Mouse (Mus musculus) layer of hippocampus, postnatal 14 days (tissue): ENCODE measurements at regions not wholly inside any gene's neighbourhood (a gene's known extent, or its start where the extent isn't known, plus 50 kb on each side); places are given as distances from the start of the nearest gene placed in this dataset.
"Not testable (repeated sequence)": the region's sequence is repeated elsewhere in the genome, so short reads cannot be mapped to it uniquely, and the experiment has no call there.

Experiments used
- DNase-seq, 2 experiments: peaks; one replicate each; pipeline ENCODE4 v3.0.0; 2021 to 2022; ENCODE audit warnings: low spot score in 2 of 2, mixed read lengths in 1 of 2

DNA sequence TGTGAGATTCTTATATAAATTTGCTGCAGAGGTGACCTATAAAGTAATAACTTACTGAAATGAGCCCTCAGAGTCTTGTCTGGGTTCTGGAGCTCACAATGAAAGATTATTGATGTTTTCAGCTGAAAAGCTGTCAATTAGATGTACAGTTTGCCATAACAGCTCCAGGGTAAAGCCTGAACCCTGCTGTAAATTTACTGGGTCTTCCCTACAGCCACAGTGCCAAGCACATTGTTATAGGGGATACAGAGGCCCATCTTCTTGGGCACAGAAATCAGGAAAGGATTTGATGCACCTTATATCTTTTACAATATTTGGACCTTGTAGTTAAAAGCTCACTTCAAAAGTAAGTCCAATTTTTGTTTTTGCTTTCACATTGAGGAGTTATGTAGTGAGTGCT, 628.0 kb downstream of the Cdh9 start:
- DNase-seq, result no peak

DNA sequence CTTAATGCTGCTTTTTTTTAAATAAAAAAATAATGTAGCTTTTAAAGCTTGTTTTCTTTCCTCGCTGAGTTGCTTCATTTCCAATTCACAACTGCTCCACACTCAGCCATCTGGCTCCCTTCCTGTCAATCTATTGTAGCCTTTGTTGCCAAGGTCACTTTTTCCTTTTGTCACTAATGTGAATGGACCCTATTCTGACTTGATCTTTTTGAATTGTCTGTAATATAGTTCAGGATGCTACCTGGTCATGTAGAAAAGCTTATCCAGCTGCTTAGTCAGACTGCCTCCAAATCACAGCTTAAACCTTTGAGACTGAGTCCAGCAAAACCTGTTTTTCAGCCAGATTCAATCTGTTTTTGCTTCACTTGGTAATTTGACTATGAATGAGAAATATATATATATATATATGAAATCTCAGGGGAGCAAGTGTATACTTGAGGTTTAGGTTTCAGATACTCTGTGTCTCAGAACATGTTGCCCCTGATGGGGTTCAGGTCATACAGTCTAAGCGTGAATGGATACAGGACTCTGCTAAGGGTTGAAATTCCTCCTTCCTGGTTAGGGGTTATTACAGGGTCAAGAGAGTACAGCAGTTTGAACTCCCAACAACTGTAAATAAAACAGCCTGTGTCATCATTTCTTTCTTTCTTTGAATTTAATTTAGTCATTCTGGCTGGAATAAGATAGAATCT, 628.7 kb downstream of the Cdh9 start:
- peak in 1 of 2 experiments; percentile 0 for DNase-seq

DNA sequence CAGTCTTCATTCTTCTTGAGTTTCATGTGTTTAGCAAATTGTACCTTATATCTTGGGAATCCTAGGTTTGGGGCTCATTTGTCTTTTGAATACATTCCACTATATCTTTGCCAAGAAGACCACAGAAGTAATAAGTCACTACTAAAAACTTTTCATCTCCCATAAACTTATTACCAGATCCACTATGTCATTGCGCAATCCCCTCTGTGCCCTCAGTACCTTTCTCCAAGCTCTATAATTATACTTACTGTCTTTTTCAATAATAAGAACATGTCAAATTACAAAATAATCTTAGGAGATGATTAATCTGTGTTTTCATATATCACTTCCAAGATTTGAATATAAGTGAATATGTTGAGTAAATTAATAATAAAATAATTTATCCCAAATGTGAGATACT, 676.1 kb downstream of the Cdh9 start:
- DNase-seq, result no peak

DNA sequence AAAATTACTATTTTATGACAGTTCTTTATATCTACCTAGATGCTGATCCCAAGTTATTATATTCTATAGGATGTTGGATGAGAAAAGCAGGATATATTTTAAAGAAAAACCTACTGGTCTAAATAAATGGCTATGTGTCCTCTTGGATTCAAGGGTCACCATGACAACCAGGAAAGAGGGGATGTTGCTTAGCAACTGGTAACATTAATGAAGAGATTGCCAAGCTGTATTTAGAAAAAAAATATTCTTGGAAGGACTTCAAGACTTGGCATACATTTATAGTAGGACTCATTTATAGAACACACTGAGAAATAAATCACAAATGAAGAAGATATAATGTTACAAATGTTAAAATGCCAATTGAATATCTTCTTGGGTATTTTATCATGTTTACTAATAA, 699.2 kb downstream of the Cdh9 start:
- peak in 1 of 2 experiments; percentile 12 for DNase-seq

DNA sequence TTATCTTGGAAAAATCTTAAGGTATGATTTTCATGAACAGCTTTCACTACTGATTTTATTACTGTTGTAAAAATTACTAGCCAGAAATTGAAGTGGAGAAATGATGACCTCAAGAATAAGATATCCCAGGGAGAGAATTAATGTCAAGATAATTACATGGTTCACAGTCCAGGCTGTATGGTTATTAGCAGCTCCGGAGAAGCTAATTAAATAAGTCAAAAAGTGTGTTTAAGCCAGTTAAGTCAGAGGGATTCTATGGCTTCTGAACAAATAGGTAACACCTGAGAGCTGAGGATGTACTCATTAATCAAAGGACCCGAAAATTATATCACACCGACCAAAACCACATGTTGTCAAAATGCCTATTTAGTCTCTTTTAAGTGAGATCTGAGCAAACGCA, 703.3 kb downstream of the Cdh9 start:
- DNase-seq, result no peak

DNA sequence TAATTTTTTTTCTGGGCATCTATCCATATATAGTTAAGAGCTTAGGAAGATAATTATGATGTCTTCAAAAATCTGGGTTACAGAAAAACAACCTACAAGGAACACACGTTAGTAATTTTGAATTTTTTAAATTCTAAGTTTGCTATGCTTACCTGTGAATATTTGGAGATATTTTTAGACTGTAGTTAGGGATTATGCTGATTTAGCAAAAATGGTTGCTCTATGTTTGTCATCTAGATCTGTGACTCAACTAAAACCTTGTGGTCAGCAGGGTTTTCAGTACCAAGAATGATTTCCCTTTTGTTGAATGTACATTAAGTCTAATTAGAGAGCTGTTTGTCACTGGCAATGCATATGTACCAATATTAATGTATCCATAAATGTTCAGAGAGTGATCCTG, 707.3 kb downstream of the Cdh9 start:
- no peak for DNase-seq

DNA sequence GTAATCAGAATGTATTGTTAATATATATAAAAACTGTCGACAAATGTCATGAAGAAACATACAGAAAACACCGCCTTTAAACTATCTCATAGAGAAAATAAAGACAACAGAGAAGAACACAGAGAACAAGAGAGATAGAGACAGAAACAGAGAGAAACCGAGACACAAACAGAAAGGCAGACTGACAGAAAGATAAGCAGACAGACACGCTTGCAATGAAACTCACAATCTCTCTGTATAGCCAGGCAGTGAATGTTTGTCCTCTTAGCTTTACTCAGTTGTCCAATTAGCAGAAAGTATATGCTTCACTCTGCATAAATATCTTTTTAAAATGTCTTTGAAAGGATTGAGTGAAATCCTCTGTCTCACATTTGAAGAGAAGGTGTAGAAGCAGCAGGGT, 719.7 kb downstream of the Cdh9 start:
- no peak for DNase-seq

DNA sequence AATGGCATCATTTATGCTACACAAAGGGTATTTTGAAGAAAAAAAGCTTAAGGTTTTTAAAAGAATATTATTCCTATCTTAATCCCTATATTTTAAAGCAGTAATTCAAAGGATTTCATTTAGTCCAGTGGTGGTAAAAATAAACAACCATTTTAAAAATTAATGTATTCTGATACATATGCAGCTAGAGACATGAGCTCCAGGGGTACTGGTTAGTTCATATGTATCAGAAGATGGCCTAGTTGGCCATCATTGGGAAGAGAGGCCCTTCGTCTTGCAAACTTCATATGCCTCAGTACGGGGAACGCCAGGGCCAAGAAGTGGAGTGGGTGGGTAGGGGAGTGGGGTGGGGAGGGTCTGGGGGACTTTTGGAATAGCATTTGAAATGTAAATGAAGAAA, 721.2 kb downstream of the Cdh9 start:
- DNase-seq, result not testable (repeated sequence)

DNA sequence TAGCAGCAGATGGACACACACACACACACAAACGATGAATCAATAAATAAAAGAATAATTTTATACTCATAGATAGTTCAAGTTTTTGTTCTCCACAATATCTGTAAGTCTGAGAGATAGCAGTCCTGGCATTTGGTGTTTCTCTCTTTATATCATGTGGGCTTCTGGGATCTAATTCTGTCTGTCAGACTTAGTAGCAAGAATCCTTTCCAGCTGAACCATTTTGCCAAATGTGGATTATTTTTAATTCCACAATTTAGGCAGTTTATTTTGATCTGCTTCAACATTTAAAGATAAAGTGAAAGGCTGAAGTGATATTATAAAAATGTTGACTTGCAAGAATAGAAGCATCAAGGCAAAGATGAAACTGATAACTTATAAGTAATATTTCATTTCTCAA, 738.5 kb downstream of the Cdh9 start:
- peak in 1 of 2 experiments; percentile 16 for DNase-seq

DNA sequence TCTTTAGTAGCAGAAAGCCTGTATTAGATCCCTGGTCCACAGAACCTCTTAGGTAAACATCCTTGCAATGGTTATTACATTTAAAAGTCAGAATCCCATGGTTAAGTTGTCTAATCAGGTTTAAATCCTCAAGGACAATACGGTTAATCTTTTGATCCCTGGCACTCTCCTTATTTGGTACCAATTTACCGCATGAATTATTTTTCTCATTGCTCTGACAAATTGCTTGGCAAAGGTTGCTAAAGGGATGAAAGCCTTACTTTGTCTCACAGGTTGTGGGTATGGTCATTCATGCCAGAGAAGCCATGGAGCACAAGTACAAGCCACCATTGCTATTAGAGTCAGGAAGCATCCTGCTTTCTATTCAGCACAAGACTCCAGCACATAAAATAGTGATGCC, 765.0 kb downstream of the Cdh9 start:
- DNase-seq, result no peak
